Mouse (Mus musculus): ENCODE measurements at regions not wholly inside any gene's neighbourhood (a gene's known extent, or its start where the extent isn't known, plus 50 kb on each side); places are given as distances from the start of the nearest gene placed in this dataset.

- Histone ChIP-seq H3K27me3 (ENCODE audit: low read depth, poor library complexity, severe bottlenecking) (peaks cover 79% of the 10 kb centered on the region), H3K4me3 (no peak overlapping the region), H3K9me3 (replicated peaks) (no peaks in the 10 kb centered on the region), H3K36me3 (no peaks in the 10 kb centered on the region), H3K4me1 (0 out of 2 replicates have a peak, but pooled peaks cover 5% of the 10 kb centered on the region), H3K27ac (no peak overlapping the region)
- DNase-seq (ENCODE audit: low spot score) = no peak
- 79% methylated on average over 12 of the region's 12 CpGs for WGBS
Measured at GRCm38 (mm10) chrX:11839665-11840245, 320.4 kb downstream of the Bcor start.

DNA sequence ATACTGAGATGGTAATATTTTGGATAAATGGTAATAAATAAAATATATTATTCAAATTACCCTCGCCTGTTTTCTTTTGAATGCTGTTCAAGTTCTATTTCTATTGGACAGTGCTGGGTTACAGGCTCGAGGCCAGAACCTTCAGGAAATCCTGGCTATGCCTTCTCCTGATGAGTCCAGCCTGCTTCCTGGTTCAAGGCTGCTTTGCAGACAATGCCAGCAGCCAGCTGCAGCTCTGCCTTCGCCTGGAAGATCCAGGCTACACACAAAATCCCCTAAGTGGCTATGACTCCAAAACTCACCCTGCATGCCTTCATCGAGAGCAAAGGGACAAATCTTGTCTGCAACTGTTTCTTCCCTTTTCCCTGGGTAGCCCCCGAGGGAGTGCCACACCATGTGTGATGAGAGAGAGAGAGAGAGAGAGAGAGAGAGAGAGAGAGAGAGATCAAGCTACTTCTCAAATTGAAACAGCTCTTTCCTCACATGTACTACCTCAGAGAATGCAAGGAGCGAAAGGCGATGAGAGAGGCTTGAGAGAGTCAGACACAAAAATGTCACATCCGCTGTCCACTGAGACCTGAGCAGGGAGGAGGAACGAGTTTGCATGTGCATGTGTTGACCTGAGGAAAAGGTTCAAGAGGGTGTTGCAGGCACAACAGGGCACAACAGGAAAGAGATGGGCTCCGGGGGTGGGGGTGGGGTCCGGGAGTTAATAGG, 319.7 kb downstream of the Bcor start:
- H3K27me3 ChIP-seq (ENCODE audit: low read depth, poor library complexity, severe bottlenecking) = peaks cover 80% of the 10 kb centered on the region
- H3K4me3 ChIP-seq = no peak overlapping the region
- no peaks in the 10 kb centered on the region for H3K9me3 ChIP-seq (replicated peaks)
- no peaks in the 10 kb centered on the region for H3K36me3 ChIP-seq
- 65% methylated on average over 11 of the region's 11 CpGs for WGBS
- no peak overlapping the region for H3K27ac ChIP-seq
- no peak for DNase-seq (ENCODE audit: low spot score)
- H3K4me1 ChIP-seq = peaks cover 7% of the 10 kb centered on the region; the same call in 1 of the 2 replicates

- DNase-seq (ENCODE audit: low spot score) = no peak
- Histone ChIP-seq H3K27me3 (ENCODE audit: low read depth, poor library complexity, severe bottlenecking) (peaks cover 77% of the 10 kb centered on the region), H3K9me3 (replicated peaks) (no peaks in the 10 kb centered on the region), H3K4me1 (peaks cover 18% of the 10 kb centered on the region), H3K4me3 (no peak overlapping the region), H3K27ac (no peak overlapping the region; the same call in 1 of the 2 replicates), H3K36me3 (no peaks in the 10 kb centered on the region)
- WGBS = 75% methylated on average over 2 of the region's 2 CpGs
Measured at GRCm38 (mm10) chrX:11845566-11845965, 314.6 kb downstream of the Bcor start.

GRCm38 (mm10) chrX:11855910-11856309, 304.2 kb downstream of the Bcor start:
- Histone ChIP-seq H3K27me3 (ENCODE audit: low read depth, poor library complexity, severe bottlenecking) (peaks cover 99% of the 10 kb centered on the region), H3K27ac (no peak overlapping the region), H3K36me3 (no peaks in the 10 kb centered on the region), H3K9me3 (replicated peaks) (no peaks in the 10 kb centered on the region), H3K4me3 (no peak overlapping the region), H3K4me1 (peaks cover 15% of the 10 kb centered on the region)
- DNase-seq (ENCODE audit: low spot score) = no peak
- 86% methylated on average over 4 of the region's 4 CpGs for WGBS

GRCm38 (mm10) chrX:11859396-11859795, 300.8 kb downstream of the Bcor start:
- DNase-seq (ENCODE audit: low spot score) = no peak
- no peaks in the 10 kb centered on the region for H3K36me3 ChIP-seq
- H3K27ac ChIP-seq = no peak overlapping the region
- 68% methylated on average over 9 of the region's 9 CpGs for WGBS
- peaks cover 100% of the 10 kb centered on the region for H3K27me3 ChIP-seq (ENCODE audit: low read depth, poor library complexity, severe bottlenecking)
- no peaks in the 10 kb centered on the region for H3K9me3 ChIP-seq (replicated peaks)
- H3K4me3 ChIP-seq = no peak overlapping the region
- peaks cover 14% of the 10 kb centered on the region for H3K4me1 ChIP-seq

GRCm38 (mm10) chrX:11861119-11861708, 298.9 kb downstream of the Bcor start:
- Histone ChIP-seq H3K4me1 (peaks cover 14% of the 10 kb centered on the region), H3K27ac (no peak overlapping the region), H3K9me3 (replicated peaks) (no peaks in the 10 kb centered on the region), H3K4me3 (no peak overlapping the region), H3K36me3 (no peaks in the 10 kb centered on the region), H3K27me3 (ENCODE audit: low read depth, poor library complexity, severe bottlenecking) (peaks cover 100% of the 10 kb centered on the region)
- 53% methylated on average over 11 of the region's 11 CpGs for WGBS
- DNase-seq (ENCODE audit: low spot score) = no peak

GRCm38 (mm10) chrX:11861892-11862291, 298.3 kb downstream of the Bcor start:
- Histone ChIP-seq H3K9me3 (replicated peaks) (no peaks in the 10 kb centered on the region), H3K4me3 (no peak overlapping the region), H3K27ac (no peak overlapping the region), H3K27me3 (ENCODE audit: low read depth, poor library complexity, severe bottlenecking) (peaks cover 100% of the 10 kb centered on the region), H3K36me3 (no peaks in the 10 kb centered on the region), H3K4me1 (peaks cover 14% of the 10 kb centered on the region)
- DNase-seq (ENCODE audit: low spot score) = peak; percentile 51
- WGBS = 11% methylated on average over 8 of the region's 8 CpGs

DNA sequence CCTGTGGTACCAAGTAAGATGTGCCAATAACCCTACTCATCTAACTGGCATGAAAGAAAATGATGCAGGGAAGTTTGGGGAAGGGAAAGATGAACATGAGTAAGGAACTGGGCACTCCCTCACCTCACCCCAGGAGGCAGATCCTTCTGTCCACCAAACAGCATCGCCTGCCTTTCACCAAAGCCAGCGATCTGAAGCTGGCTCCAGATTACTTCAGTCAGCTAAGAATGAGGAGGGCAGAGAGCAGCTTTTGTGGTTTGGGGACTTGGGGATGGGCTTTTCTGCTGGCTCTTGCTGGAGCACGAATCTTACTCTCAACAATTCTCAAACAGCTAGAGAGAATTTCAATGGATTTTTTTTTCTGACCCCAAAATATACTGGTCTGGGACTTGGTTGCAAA, 297.0 kb downstream of the Bcor start:
- Histone ChIP-seq H3K4me1 (peaks cover 14% of the 10 kb centered on the region), H3K27ac (no peak overlapping the region), H3K9me3 (replicated peaks) (no peaks in the 10 kb centered on the region), H3K36me3 (no peaks in the 10 kb centered on the region), H3K4me3 (no peak overlapping the region), H3K27me3 (ENCODE audit: low read depth, poor library complexity, severe bottlenecking) (peaks cover 99% of the 10 kb centered on the region)
- DNase-seq (ENCODE audit: low spot score) = no peak
- 31% methylated on average over 3 of the region's 3 CpGs for WGBS

- DNase-seq (ENCODE audit: low spot score) = no peak
- WGBS = 84% methylated on average over 6 of the region's 6 CpGs
- H3K27me3 ChIP-seq (ENCODE audit: low read depth, poor library complexity, severe bottlenecking) = peaks cover 82% of the 10 kb centered on the region
- no peaks in the 10 kb centered on the region for H3K4me1 ChIP-seq
- H3K4me3 ChIP-seq = no peak overlapping the region
- no peaks in the 10 kb centered on the region for H3K9me3 ChIP-seq (replicated peaks)
- H3K27ac ChIP-seq = no peak overlapping the region
- H3K36me3 ChIP-seq = no peaks in the 10 kb centered on the region
Measured at GRCm38 (mm10) chrX:11873913-11874312, 286.2 kb downstream of the Bcor start.

DNA sequence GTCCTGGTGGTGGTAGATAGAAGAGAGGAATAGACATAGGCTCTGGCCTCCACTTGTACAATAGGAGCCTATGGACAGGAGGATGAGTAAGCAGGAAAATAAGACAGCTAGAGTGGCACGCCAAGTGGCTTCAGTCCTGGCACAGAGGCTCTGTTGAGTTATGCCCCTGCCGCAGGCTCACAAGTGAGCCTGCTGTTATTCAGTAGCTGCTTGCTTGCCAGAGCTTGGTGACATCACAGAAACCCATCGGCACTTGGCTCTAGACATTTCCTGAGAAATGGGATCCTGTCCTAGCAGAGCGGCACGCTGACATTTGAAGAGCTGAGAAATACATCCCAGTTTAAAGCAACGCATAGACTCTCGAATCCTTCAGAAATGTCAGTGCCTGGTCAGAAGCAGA, 283.5 kb downstream of the Bcor start:
- no peak overlapping the region for H3K27ac ChIP-seq
- WGBS = 87% methylated on average over 7 of the region's 7 CpGs

GRCm38 (mm10) chrX:11878028-11878427, 282.1 kb downstream of the Bcor start:
- WGBS = 72% methylated on average over 8 of the region's 8 CpGs
- no peak for DNase-seq (ENCODE audit: low spot score)
- no peaks in the 10 kb centered on the region for H3K9me3 ChIP-seq (replicated peaks)
- peaks cover 86% of the 10 kb centered on the region for H3K27me3 ChIP-seq (ENCODE audit: low read depth, poor library complexity, severe bottlenecking)
- no peak overlapping the region for H3K27ac ChIP-seq
- H3K36me3 ChIP-seq = no peaks in the 10 kb centered on the region
- H3K4me3 ChIP-seq = no peak overlapping the region
- H3K4me1 ChIP-seq = no peaks in the 10 kb centered on the region

More for the DNA sequence above, 283.5 kb downstream of the Bcor start:
- DNase-seq (ENCODE audit: low spot score) = no peak
- H3K4me1 ChIP-seq = no peaks in the 10 kb centered on the region
- H3K4me3 ChIP-seq = no peak overlapping the region
- H3K36me3 ChIP-seq = no peaks in the 10 kb centered on the region
- H3K27me3 ChIP-seq (ENCODE audit: low read depth, poor library complexity, severe bottlenecking) = peaks cover 86% of the 10 kb centered on the region
- no peaks in the 10 kb centered on the region for H3K9me3 ChIP-seq (replicated peaks)

- Histone ChIP-seq H3K27ac (no peak overlapping the region), H3K36me3 (no peaks in the 10 kb centered on the region), H3K27me3 (ENCODE audit: low read depth, poor library complexity, severe bottlenecking) (peaks cover 86% of the 10 kb centered on the region), H3K4me3 (no peak overlapping the region), H3K9me3 (replicated peaks) (no peaks in the 10 kb centered on the region), H3K4me1 (peaks cover 11% of the 10 kb centered on the region)
- DNase-seq (ENCODE audit: low spot score) = no peak
- 94% methylated on average over 1 of the region's 1 CpGs for WGBS
Measured at GRCm38 (mm10) chrX:11880972-11881371, 279.2 kb downstream of the Bcor start.

Measured in limb, embryonic 10.5 days (tissue).